In genomic region chrX:159708076-159708830, GRCm38 (mm10) we compare ENCODE assay signal across 8 mouse cellular contexts.
A peak's percentile ranks its signal among the peaks of the same experiment; 100 is the strongest.
DNase-seq lines count a peak whose midpoint lies in the region; ATAC-seq and TF ChIP-seq lines count a peak whose summit lies in the region.

No protein-coding gene starts in this region.

- TF ChIP-seq CTCF in lung, adult 2 months (IDR thresholded peaks at IDR 0.05; ENCODE audit: insufficient read depth, low read length), result no peak
- no peak for TF ChIP-seq CTCF in gastrocnemius, adult 2 months (IDR thresholded peaks at IDR 0.05)

- peak overlapping the region; percentile 20; the same call in 1 of the 2 replicates for H3K27ac ChIP-seq in lung, embryonic 15.5 days
- 0 out of 2 replicates have a peak overlapping the region, but pooled peaks have one; percentile 32 for H3K27ac ChIP-seq in intestine, embryonic 15.5 days
- H3K27ac ChIP-seq in stomach, embryonic 16.5 days (ENCODE audit: low read length), result peak overlapping the region; percentile 36; the same call in 1 of the 2 replicates
- no peak overlapping the region for H3K27ac ChIP-seq in gastrocnemius, adult 2 months

- 0 out of 2 replicates have a peak, but pooled peaks cover 12% of the 10 kb centered on the region for H3K4me1 ChIP-seq in lung, embryonic 15.5 days
- no peaks in the 10 kb centered on the region for H3K4me1 ChIP-seq in lung, adult 2 months (ENCODE audit: control insufficient read depth, insufficient read depth, low read length)
- no peaks in the 10 kb centered on the region for H3K4me1 ChIP-seq in intestine, embryonic 15.5 days (replicated peaks)
- no peaks in the 10 kb centered on the region for H3K4me1 ChIP-seq in stomach, embryonic 16.5 days (ENCODE audit: control insufficient read depth, insufficient read depth, low read length)

- no peak overlapping the region for H3K4me2 ChIP-seq in lung, embryonic 15.5 days
- H3K4me2 ChIP-seq in intestine, embryonic 15.5 days (replicated peaks), result no peak overlapping the region
- H3K4me2 ChIP-seq in stomach, embryonic 16.5 days (ENCODE audit: low read depth, low read length), result 0 out of 2 replicates have a peak overlapping the region, but pooled peaks have one; percentile 13

- no peaks in the 10 kb centered on the region for H3K9me3 ChIP-seq in lung, embryonic 15.5 days
- no peaks in the 10 kb centered on the region for H3K9me3 ChIP-seq in intestine, embryonic 15.5 days
- H3K9me3 ChIP-seq in stomach, embryonic 16.5 days (replicated peaks; ENCODE audit: control insufficient read depth, low read length), result no peaks in the 10 kb centered on the region

- no peaks in the 10 kb centered on the region for H3K36me3 ChIP-seq in lung, embryonic 15.5 days
- H3K36me3 ChIP-seq in intestine, embryonic 15.5 days, result no peaks in the 10 kb centered on the region
- H3K36me3 ChIP-seq in stomach, embryonic 16.5 days (ENCODE audit: control insufficient read depth, insufficient read depth, low read length), result no peaks in the 10 kb centered on the region

- H3K27me3 ChIP-seq in lung, embryonic 15.5 days, result peaks cover 5% of the 10 kb centered on the region; the same call in 1 of the 2 replicates
- H3K27me3 ChIP-seq in intestine, embryonic 15.5 days (replicated peaks), result no peaks in the 10 kb centered on the region
- H3K27me3 ChIP-seq in stomach, embryonic 16.5 days (ENCODE audit: control insufficient read depth, insufficient read depth, low read length), result no peaks in the 10 kb centered on the region; the same call in 1 of the 2 replicates

- WGBS in lung, embryonic 15.5 days, result 30% methylated on average over 8 of the region's 8 CpGs
- 37% methylated on average over 8 of the region's 8 CpGs for WGBS in lung, adult 2 months
- 42% methylated on average over 8 of the region's 8 CpGs for WGBS in intestine, embryonic 15.5 days
- 26% methylated on average over 8 of the region's 8 CpGs for WGBS in stomach, embryonic 16.5 days

- TF ChIP-seq POLR2A in lung, adult 2 months (IDR thresholded peaks at IDR 0.05; ENCODE audit: borderline replicate concordance, extremely low read depth, low read depth, low read length), result no peak

- 0 out of 2 replicates have a peak, but pooled peaks have one; percentile 32 for ATAC-seq in lung, embryonic 15.5 days (ENCODE audit: borderline replicate concordance, extremely low read depth, low FRiP score, low TSS enrichment)
- ATAC-seq in intestine, embryonic 15.5 days, result peak; percentile 45; the same call in 1 of the 2 replicates
- ATAC-seq in stomach, embryonic 16.5 days (ENCODE audit: insufficient read depth, low FRiP score), result no peak; the same call in 1 of the 2 replicates

- intact Hi-C loops in gastrocnemius, adult 2 months (cut with DNase I), result no loop called here

- no peak overlapping the region for H3K9ac ChIP-seq in lung, embryonic 15.5 days
- H3K9ac ChIP-seq in intestine, embryonic 15.5 days, result no peak overlapping the region
- H3K9ac ChIP-seq in stomach, embryonic 16.5 days (ENCODE audit: low read length), result no peak overlapping the region

- H3K4me3 ChIP-seq in lung, embryonic 15.5 days, result no peak overlapping the region
- H3K4me3 ChIP-seq in lung, adult 2 months (replicated peaks; ENCODE audit: extremely low read depth, low read depth, low read length), result no peak overlapping the region
- no peak overlapping the region for H3K4me3 ChIP-seq in intestine, embryonic 15.5 days (replicated peaks)
- no peak overlapping the region for H3K4me3 ChIP-seq in stomach, embryonic 16.5 days (replicated peaks; ENCODE audit: low read length)
- no peak overlapping the region for H3K4me3 ChIP-seq in gastrocnemius, adult 2 months

- no peak for DNase-seq in lung, adult 2 months
- DNase-seq in embryo, embryonic 11 days, result peak; percentile 18
- DNase-seq in cerebellum, adult 9-11 months, result no peak
- DNase-seq in right cerebral cortex, postnatal 36 days (ENCODE audit: low spot score in 2 of 2), result no peak
- DNase-seq in gastrocnemius, adult 2 months, result no peak
